Mouse (Mus musculus) neural tube, embryonic 13.5 days (tissue): ENCODE data around the gene Oscar. TPM values are rescaled to one million over a fixed set of nuclear protein-coding genes. Genes with fewer than 3 reads are reported as not detected.

ENCODE experiments used
- ATAC-seq: fragments of 200-750 bp; cut with Nextera tagmentation; 2 replicates; pipeline ENCODE4 v1.8.0; 2017; ENCODE audit warnings: low read depth, mild to moderate bottlenecking, moderate TSS enrichment, moderate library complexity
- H3K27ac ChIP-seq: fragments of 300-500 bp; sonication (generic); replicated peaks from 2 replicates; pipeline ENCODE4 v1.5.1; 2015; ENCODE audit warnings: moderate library complexity, mild to moderate bottlenecking, inconsistent platforms
- H3K27me3 ChIP-seq: fragments of 300-500 bp; sonication (generic); 2 replicates; pipeline ENCODE4 v1.6.1; 2015; ENCODE audit warnings: mild to moderate bottlenecking, inconsistent platforms
- H3K36me3 ChIP-seq: fragments of 300-500 bp; sonication (generic); 2 replicates; pipeline ENCODE4 v1.6.1; 2015; ENCODE audit warnings: mild to moderate bottlenecking, inconsistent platforms
- H3K4me1 ChIP-seq: fragments of 300-500 bp; sonication (generic); replicated peaks from 2 replicates; pipeline ENCODE4 v1.6.1; 2015; ENCODE audit warnings: inconsistent platforms
- H3K4me2 ChIP-seq: fragments of 300-500 bp; sonication (generic); 2 replicates; pipeline ENCODE4 v1.6.1; 2015; ENCODE audit warnings: inconsistent platforms, mild to moderate bottlenecking, moderate library complexity
- H3K4me3 ChIP-seq: fragments of 300-500 bp; sonication (generic); 2 replicates; pipeline ENCODE4 v1.5.1; 2015; ENCODE audit warnings: mild to moderate bottlenecking, inconsistent platforms
- H3K9ac ChIP-seq: fragments of 300-500 bp; sonication (generic); 2 replicates; pipeline ENCODE4 v1.6.1; 2015; ENCODE audit warnings: moderate library complexity, mild to moderate bottlenecking, inconsistent platforms
- H3K9me3 ChIP-seq: fragments of 300-500 bp; sonication (generic); 2 replicates; pipeline ENCODE4 v1.6.1; 2016; ENCODE audit warnings: inconsistent platforms
- WGBS: fragments of 180-500 bp; shearing (Covaris S2); methylation state at CpG from one replicate; pipeline ENCODE4 v1.1.7; 2015; 5-methylcytosine and 5-hydroxymethylcytosine counted together
- polyA plus RNA-seq: library from polyadenylated mRNA; unstranded; fragments of >200 nt; fragmentation: Nextera tagmentation; extraction: Ambion mirVana; gene quantifications from 2 replicates; pipeline ENCODE4 v1.2.1, GENCODE M21; 2015

The Oscar gene
- polyA plus RNA-seq, 1 experiment from 2014 or later: 0.80 TPM

DNA sequence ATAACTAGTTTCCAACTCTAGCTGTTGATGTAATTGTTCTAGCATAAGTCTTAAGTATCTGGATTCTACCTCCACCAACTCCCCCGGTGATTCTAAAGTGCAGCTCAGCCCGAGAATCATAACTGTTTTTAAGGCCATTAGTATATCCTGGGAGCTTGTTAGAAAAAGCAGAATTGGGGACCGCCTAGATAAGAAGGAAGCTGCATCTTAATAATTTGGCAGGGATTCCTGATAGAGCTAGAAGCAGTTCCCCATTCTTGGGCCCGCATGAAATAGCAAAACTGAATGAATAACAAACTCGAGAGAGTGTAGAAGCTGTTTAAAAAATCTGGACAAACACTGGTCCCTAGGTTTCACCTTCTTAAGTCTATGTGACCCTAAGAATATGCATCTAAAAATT is 27.5 kb upstream of the Oscar start:
- peak overlapping the region; percentile 66 for H3K4me2 ChIP-seq
- H3K4me3 ChIP-seq: no peak overlapping the region; the same call in 1 of the 2 replicates
- H3K9me3 ChIP-seq: no peaks in the 10 kb centered on the region
- 69% methylated on average over 5 of the region's 5 CpGs for WGBS
- peaks cover 34% of the 10 kb centered on the region for H3K36me3 ChIP-seq
- 0 out of 2 replicates have a peak overlapping the region, but pooled peaks have one; percentile 41 for H3K9ac ChIP-seq
- H3K27ac ChIP-seq: no peak overlapping the region
- H3K4me1 ChIP-seq: peaks cover 34% of the 10 kb centered on the region
- H3K27me3 ChIP-seq: no peaks in the 10 kb centered on the region
- no peak for ATAC-seq

DNA sequence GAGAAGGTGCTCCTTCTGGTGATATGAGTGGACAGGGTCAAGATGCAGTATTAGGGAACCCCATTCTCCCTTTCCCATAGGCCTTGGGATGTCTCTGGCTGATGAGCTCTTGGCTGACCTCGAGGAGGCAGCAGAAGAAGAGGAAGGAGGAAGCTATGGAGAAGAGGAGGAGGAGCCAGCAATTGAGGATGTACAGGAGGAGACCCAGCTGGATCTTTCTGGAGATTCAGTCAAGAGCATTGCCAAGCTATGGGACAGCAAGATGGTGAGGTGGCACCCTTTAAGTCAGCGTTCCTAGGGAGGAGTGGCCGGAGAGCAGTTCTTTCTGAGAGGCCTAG is 14.5 kb upstream of the Oscar start:
- H3K4me2 ChIP-seq: peak overlapping the region; percentile 99
- H3K9me3 ChIP-seq: no peaks in the 10 kb centered on the region
- H3K9ac ChIP-seq: peak overlapping the region; percentile 89
- H3K4me3 ChIP-seq: peak overlapping the region; percentile 73
- H3K4me1 ChIP-seq: peaks cover 38% of the 10 kb centered on the region
- H3K27me3 ChIP-seq: no peaks in the 10 kb centered on the region
- H3K36me3 ChIP-seq: peaks cover 38% of the 10 kb centered on the region
- ATAC-seq: peak; percentile 9; the same call in 1 of the 2 replicates
- WGBS: 65% methylated on average over 3 of the region's 3 CpGs
- peak overlapping the region; percentile 69; the same call in 1 of the 2 replicates for H3K27ac ChIP-seq

DNA sequence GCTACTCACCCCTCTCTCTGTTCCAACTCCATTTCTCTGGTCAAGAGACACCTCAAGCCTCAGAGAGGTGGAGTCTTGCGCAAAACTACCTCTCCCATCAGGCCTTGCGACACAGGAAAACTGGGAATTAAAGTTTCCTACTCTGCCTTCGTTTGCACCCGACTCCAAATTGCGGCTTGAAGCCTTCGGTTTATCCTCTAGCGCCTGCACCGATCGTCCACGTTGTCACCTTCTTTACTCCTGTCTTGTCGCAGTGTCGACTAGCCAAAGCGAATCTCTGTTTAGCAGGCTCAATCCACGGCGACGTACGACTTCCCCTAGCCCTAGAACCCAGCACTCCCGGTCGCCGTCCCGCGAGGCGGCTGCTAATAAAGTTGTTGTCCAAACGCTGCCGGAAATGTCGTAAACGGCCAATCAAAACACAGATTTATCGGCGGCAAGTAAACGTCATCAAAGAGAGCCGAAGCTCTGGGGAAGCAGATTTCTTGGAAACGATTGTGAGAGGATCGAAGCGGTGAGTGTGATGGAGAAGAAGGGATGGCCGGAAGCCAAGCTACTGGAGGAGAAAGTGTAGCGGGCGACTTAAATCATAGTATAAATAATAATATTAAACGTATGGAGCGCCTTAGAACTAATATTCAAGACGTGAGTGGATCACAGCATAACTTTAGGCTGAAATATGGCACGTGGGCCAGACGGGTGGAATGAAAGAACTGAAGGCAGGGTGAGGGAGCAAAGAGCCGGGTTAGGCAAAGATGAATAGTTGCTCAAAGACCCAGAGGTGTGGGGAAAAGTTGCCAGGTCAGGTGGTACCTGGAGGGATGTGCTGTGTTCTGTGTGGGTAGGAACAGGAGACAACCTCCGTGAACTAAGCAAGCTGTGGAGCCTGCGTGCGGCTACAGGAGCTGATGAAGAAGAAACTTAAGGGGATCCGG is 13.9 kb upstream of the Oscar start, which contains the start of the genes Tfpt and Prpf31:
Gene Tfpt (minus strand): TSS at position 387 of the 935 bp plus-strand sequence.
Gene Prpf31 (plus strand): TSS at position 443 of the 935 bp plus-strand sequence.
- H3K27me3 ChIP-seq: no peaks in the 10 kb centered on the region
- ATAC-seq: peak; percentile 85
- peaks cover 38% of the 10 kb centered on the region for H3K4me1 ChIP-seq
- no peaks in the 10 kb centered on the region for H3K9me3 ChIP-seq
- H3K36me3 ChIP-seq: peaks cover 35% of the 10 kb centered on the region
- peak within 1 kb of the TSS; percentile 99 for H3K4me2 ChIP-seq
- peak within 1 kb of the TSS; percentile 73 for H3K4me3 ChIP-seq
- WGBS: under 1% methylated on average over 47 of the region's 47 CpGs
- peak within 1 kb of the TSS; percentile 84 for H3K27ac ChIP-seq
- H3K9ac ChIP-seq: peak within 1 kb of the TSS; percentile 89

DNA sequence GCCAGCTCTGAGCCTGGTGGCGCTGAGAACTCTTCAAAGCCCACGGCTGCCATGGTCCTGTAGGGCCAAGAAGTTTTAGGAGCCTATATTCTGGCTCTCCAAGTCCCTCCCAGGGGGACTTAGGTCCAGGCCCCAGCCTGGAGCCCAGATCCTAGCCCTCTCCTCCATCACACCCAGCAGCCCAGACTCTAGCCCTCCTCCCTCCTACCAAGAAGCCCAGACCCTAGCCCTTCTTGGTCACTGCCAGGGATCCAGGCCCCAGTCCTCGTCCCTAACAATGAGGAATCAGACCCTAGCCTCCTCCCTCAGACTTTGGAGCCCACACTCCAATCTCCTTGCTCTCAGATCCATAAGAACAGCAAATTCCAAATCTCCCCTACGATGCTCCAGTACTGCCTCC is 13.1 kb upstream of the Oscar start:
- Histone ChIP-seq H3K4me1 (peaks cover 38% of the 10 kb centered on the region), H3K9ac (peak overlapping the region; percentile 89), H3K27ac (peak overlapping the region; percentile 84; the same call in 1 of the 2 replicates), H3K27me3 (no peaks in the 10 kb centered on the region), H3K4me2 (peak overlapping the region; percentile 99), H3K9me3 (no peaks in the 10 kb centered on the region), H3K4me3 (peak overlapping the region; percentile 73), H3K36me3 (peaks cover 37% of the 10 kb centered on the region)
- peak; percentile 60 for ATAC-seq
- WGBS: 39% methylated on average over 4 of the region's 4 CpGs

DNA sequence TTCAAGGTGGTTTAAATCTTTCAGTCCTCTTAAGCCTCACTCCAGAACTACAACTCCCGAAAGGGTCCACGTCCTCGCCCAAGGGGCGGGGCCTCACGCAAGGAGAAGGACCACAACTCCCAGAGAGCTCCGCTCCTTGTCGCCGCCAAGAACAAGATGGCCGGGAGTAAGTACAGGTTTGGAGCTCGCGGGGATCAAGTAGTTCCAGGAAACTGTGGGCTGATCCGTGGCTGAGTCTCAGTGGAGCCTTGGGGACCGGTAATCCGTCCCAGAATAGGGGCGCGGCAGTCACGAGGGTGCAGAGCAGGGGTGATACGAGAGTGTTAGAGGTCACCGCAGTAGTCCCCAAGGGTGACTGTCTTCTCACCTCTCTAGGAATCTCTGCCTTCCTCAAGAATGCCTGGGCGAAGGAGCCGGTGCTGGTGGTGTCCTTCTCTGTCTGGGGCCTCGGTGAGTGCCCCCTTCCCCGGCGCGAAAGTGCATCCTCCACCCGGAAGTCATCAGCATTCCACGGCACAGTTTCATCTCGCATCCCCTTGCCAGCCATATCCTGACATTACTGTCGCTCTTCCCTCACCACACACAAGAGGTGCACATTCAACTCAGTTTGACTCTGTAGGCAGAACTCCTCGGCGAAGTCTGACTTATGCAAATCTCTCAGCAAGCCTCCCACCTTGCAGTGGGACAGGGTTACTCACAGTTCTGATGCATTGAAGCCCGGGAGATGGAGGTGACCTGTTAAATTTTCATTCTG is 1.5 kb upstream of the Oscar start, which contains the start of gene Ndufa3:
Gene Ndufa3 (plus strand): TSS at position 132 of the 754 bp plus-strand sequence.
- peak; percentile 96 for ATAC-seq
- Histone ChIP-seq H3K36me3 (peaks cover 32% of the 10 kb centered on the region), H3K27ac (peak within 1 kb of the TSS; percentile 52), H3K4me2 (peak within 1 kb of the TSS; percentile 87), H3K9ac (peak within 1 kb of the TSS; percentile 82), H3K9me3 (no peaks in the 10 kb centered on the region), H3K4me3 (peak within 1 kb of the TSS; percentile 64), H3K4me1 (peaks cover 13% of the 10 kb centered on the region), H3K27me3 (no peaks in the 10 kb centered on the region)
- 1% methylated on average over 32 of the region's 32 CpGs for WGBS

DNA sequence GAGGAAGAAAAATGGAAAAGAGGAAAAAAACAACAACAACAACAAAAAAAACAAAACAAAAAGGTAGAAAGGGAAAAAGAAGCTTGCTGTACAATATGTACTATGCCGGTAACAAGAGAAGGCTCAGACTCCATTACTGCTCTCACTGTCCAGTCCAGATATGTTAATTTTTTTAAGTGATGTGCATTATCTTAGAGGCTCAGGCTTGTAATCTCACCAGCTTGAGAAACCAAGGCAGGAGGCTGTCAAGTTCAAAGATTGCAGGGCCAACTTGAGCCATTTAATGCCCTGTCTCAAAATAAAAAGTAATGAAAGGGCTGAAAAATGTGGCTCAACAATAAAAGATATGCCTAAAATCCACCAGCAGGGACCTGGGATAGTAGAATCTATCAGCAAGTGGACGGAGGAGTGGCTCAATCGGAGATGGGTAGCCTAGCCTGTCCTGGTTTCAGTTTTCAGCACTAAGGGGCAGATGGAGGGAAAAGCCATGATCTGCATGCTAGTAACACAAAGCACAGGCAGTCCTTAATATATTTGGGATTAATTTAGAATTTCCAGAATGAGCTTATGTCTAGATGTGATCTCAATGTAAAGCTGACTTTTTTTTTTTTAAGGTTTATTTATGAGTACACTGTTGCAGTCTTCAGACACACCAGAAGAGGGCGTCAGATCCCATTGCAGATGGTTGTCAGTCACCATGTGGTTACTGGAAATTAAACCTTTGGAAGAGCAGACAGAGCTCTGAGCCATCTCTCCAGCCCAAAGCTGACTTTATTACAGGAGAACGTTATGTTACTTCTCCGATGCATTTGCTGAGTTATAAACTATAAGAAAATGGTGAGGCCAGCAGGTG is 658 bp upstream of the Oscar start:
- Histone ChIP-seq H3K4me3 (peak overlapping the region; percentile 64), H3K27me3 (no peaks in the 10 kb centered on the region), H3K27ac (no peak overlapping the region), H3K9me3 (no peaks in the 10 kb centered on the region), H3K4me1 (peaks cover 13% of the 10 kb centered on the region), H3K4me2 (peak overlapping the region; percentile 87; the same call in 1 of the 2 replicates), H3K9ac (no peak overlapping the region), H3K36me3 (peaks cover 24% of the 10 kb centered on the region)
- peak; percentile 52 for ATAC-seq
- 37% methylated on average over 6 of the region's 6 CpGs for WGBS

DNA sequence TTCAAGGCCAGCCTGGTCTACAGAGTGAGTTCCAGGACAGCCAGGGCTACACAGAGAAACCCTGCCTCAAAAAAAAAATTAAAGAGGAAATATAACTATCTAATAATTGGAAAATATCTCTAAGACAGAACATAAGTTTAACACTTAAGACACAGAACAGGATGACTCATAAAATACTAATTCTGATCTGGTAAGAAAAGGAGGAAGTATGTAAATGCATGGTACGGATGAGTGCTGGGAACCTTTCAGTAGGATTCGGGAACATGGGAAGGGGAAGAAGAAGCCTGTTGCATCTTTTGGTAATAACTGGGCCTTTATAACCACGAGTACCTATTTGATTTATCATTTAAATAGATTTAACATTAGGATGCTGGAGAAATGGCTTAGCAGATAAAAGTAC is 1.9 kb downstream of the Oscar start:
- Histone ChIP-seq H3K27me3 (no peaks in the 10 kb centered on the region), H3K9ac (no peak overlapping the region), H3K4me1 (peaks cover 13% of the 10 kb centered on the region), H3K9me3 (no peaks in the 10 kb centered on the region), H3K4me2 (no peak overlapping the region), H3K27ac (no peak overlapping the region), H3K4me3 (no peak overlapping the region), H3K36me3 (no peaks in the 10 kb centered on the region)
- WGBS: 72% methylated on average over 3 of the region's 3 CpGs
- no peak for ATAC-seq

DNA sequence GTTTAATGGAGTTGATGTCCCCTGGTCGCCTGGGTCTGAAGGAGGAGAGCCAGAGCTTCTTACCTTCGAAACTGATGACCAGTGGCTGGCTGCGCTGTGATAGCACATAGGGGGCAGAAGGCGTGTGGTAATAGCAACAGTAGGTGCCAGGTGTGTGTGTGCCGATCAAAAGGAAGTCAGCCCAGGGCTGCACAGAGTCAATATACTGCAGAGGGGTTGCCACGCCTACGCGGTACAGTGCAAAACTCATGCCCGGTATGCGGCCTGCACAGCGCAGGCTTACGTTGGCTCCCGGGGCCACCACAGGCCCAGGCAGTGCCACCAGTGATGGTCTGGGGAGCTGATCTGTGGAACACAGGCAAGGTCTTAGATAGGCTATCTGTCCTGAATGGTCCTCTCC is 5.0 kb downstream of the Oscar start:
- Histone ChIP-seq H3K27ac (no peak overlapping the region), H3K4me2 (no peak overlapping the region), H3K4me1 (no peaks in the 10 kb centered on the region), H3K27me3 (no peaks in the 10 kb centered on the region), H3K4me3 (no peak overlapping the region), H3K9ac (no peak overlapping the region), H3K9me3 (no peaks in the 10 kb centered on the region), H3K36me3 (no peaks in the 10 kb centered on the region)
- WGBS: 91% methylated on average over 13 of the region's 13 CpGs
- no peak for ATAC-seq

DNA sequence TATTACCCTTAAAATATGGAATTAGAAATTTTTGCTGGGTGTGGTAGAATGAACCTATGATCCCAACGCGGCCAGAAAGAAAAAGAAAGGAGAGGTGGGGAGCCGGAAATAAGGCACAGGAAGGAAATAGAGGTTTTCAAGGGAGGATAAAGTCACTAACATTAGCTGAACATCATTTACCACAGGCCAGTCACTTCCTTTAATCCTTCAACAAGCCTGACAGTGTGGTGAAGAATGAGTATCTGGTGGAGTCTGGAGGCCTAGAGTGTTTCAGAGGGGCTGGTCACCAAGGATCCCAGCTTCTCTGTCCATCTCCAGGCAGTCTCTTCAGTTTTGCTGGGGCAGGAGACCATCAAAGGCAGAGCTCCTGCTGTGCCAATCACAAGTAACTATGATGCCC is 5.5 kb downstream of the Oscar start:
- Histone ChIP-seq H3K9me3 (no peaks in the 10 kb centered on the region), H3K4me1 (no peaks in the 10 kb centered on the region), H3K4me2 (no peak overlapping the region), H3K4me3 (no peak overlapping the region), H3K27ac (no peak overlapping the region), H3K9ac (no peak overlapping the region), H3K36me3 (no peaks in the 10 kb centered on the region), H3K27me3 (no peaks in the 10 kb centered on the region)
- WGBS: 90% methylated on average over 3 of the region's 3 CpGs
- no peak for ATAC-seq

DNA sequence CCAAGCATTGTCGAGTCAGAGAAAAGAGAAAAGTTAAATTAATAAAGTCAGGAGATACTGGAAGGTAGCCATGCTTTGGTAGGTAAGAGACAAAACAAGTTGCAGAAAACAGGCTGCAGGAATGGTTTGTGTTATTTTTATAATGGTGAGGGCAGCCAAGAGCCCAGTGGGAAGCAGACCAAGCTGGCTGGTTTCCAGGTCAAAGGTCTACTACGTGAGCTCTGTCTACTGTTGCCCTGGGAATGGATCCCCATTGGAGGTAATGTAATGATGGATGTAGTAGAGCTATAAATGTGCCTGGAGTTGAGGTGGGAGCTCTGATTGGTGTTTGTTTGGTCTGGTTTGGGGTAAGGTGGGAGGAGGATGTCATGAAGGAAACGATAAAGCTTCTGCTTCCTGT is 6.9 kb downstream of the Oscar start:
- Histone ChIP-seq H3K4me2 (no peak overlapping the region), H3K9me3 (no peaks in the 10 kb centered on the region), H3K4me1 (no peaks in the 10 kb centered on the region), H3K27me3 (no peaks in the 10 kb centered on the region), H3K4me3 (no peak overlapping the region), H3K36me3 (no peaks in the 10 kb centered on the region), H3K27ac (no peak overlapping the region), H3K9ac (no peak overlapping the region)
- no peak for ATAC-seq
- WGBS: 60% methylated on average over 3 of the region's 3 CpGs

DNA sequence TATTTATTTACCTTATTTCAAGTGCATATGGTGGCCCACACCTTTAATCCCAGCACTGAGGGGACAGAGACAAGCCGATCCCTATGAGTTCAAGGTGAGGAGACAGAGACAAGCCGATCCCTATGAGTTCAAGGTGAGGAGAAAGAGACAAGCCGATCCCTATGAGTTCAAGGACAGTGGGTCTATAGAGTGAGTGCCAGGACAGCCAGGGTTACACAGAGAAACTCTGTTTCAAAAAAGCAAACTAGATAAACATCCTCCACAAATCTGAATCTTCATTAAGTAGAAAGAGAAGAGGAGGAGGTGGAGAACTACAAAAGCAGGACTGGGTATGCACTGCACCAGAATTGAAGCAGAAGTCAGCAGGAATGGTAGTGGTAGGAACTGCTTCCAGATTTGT is 7.3 kb downstream of the Oscar start:
- Histone ChIP-seq H3K27ac (no peak overlapping the region), H3K9ac (no peak overlapping the region), H3K4me1 (no peaks in the 10 kb centered on the region), H3K36me3 (no peaks in the 10 kb centered on the region), H3K9me3 (no peaks in the 10 kb centered on the region), H3K27me3 (no peaks in the 10 kb centered on the region), H3K4me3 (no peak overlapping the region), H3K4me2 (no peak overlapping the region)
- ATAC-seq: no peak
- WGBS: 96% methylated on average over 3 of the region's 3 CpGs
